Mouse (Mus musculus): ENCODE results near the gene Ppp1r36.
"Not testable (repeated sequence)": the region's sequence is repeated elsewhere in the genome, so short reads cannot be mapped to it uniquely, and the experiment has no call there.

DNA sequence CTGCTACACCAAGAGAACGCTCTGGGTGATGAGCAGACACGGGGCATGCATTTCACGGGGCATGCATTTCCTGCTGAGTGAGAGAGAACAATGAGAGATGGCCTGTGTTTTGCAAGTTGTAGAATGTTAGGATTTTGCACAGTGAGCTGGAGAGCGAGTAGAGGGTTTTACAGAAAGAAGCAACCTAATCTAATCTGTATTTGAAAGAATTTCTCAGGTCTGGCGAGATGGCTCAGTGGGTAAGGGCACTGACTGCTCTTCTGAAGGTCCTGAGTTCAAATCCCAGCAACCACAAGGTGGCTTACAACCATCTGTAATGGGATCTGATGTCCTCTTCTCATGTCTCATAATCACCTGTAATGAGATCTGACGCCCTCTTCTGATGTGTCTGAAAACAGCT is 26.1 kb downstream of the Ppp1r36 start:
- not testable (repeated sequence) for TF ChIP-seq CTCF (IDR thresholded peaks at IDR 0.05; ENCODE audit: insufficient read depth, low read length); POLR2A (IDR thresholded peaks at IDR 0.05; ENCODE audit: borderline replicate concordance, extremely low read depth, low read depth, low read length)

Data from lung, adult 2 months (tissue).